Mouse (Mus musculus): Measurements from ENCODE around the gene Itpr2. TPM values are rescaled to one million over a fixed set of nuclear protein-coding genes. Genes with fewer than 3 reads are reported as not detected.

Gene Itpr2
- polyA plus RNA-seq, 1 experiment from 2014 or later = 7.5 TPM

GRCm38 (mm10) chr6:146281176-146281899 is 220.7 kb downstream of the Itpr2 start:
- no peak overlapping the region for H3K9ac ChIP-seq (ENCODE audit: low read depth, low read length)
- H3K4me1 ChIP-seq (ENCODE audit: control insufficient read depth, low read depth, low read length) = no peaks in the 10 kb centered on the region
- no peaks in the 10 kb centered on the region for H3K27me3 ChIP-seq (ENCODE audit: control insufficient read depth, insufficient read depth, low read depth, low read length)
- H3K4me2 ChIP-seq (ENCODE audit: low read depth, low read length) = no peak overlapping the region
- H3K27ac ChIP-seq (ENCODE audit: low read length) = no peak overlapping the region
- ATAC-seq (ENCODE audit: low read depth) = no peak
- no peaks in the 10 kb centered on the region for H3K9me3 ChIP-seq (replicated peaks; ENCODE audit: control insufficient read depth, low read length)
- WGBS (ENCODE audit: insufficient replicate concordance) = 81% methylated on average over 24 of the region's 24 CpGs
- no peak overlapping the region for H3K4me3 ChIP-seq (ENCODE audit: low read depth, low read length)
- H3K36me3 ChIP-seq (ENCODE audit: control insufficient read depth, insufficient read depth) = no peaks in the 10 kb centered on the region

- Histone ChIP-seq H3K27ac (ENCODE audit: low read length) (no peak overlapping the region), H3K4me3 (ENCODE audit: low read depth, low read length) (no peak overlapping the region), H3K9ac (ENCODE audit: low read depth, low read length) (no peak overlapping the region), H3K27me3 (ENCODE audit: control insufficient read depth, insufficient read depth, low read depth, low read length) (no peaks in the 10 kb centered on the region), H3K4me2 (ENCODE audit: low read depth, low read length) (no peak overlapping the region), H3K4me1 (ENCODE audit: control insufficient read depth, low read depth, low read length) (peaks cover 8% of the 10 kb centered on the region), H3K36me3 (ENCODE audit: control insufficient read depth, insufficient read depth) (no peaks in the 10 kb centered on the region), H3K9me3 (replicated peaks; ENCODE audit: control insufficient read depth, low read length) (no peaks in the 10 kb centered on the region)
- 73% methylated on average over 5 of the region's 5 CpGs for WGBS (ENCODE audit: insufficient replicate concordance)
- no peak for ATAC-seq (ENCODE audit: low read depth)
Measured at GRCm38 (mm10) chr6:146273256-146273655, 228.8 kb downstream of the Itpr2 start.

- peaks cover 8% of the 10 kb centered on the region for H3K4me1 ChIP-seq (ENCODE audit: control insufficient read depth, low read depth, low read length)
- no peaks in the 10 kb centered on the region for H3K27me3 ChIP-seq (ENCODE audit: control insufficient read depth, insufficient read depth, low read depth, low read length)
- no peak overlapping the region for H3K4me2 ChIP-seq (ENCODE audit: low read depth, low read length)
- no peaks in the 10 kb centered on the region for H3K36me3 ChIP-seq (ENCODE audit: control insufficient read depth, insufficient read depth)
- no peak for ATAC-seq (ENCODE audit: low read depth)
- WGBS (ENCODE audit: insufficient replicate concordance) = 60% methylated on average over 5 of the region's 5 CpGs
- H3K9ac ChIP-seq (ENCODE audit: low read depth, low read length) = no peak overlapping the region
- no peak overlapping the region for H3K4me3 ChIP-seq (ENCODE audit: low read depth, low read length)
- H3K9me3 ChIP-seq (replicated peaks; ENCODE audit: control insufficient read depth, low read length) = no peaks in the 10 kb centered on the region
- H3K27ac ChIP-seq (ENCODE audit: low read length) = no peak overlapping the region
Measured at GRCm38 (mm10) chr6:146272253-146273036, 229.6 kb downstream of the Itpr2 start.

GRCm38 (mm10) chr6:146270776-146271533 is 231.1 kb downstream of the Itpr2 start:
- H3K4me1 ChIP-seq (ENCODE audit: control insufficient read depth, low read depth, low read length) = peaks cover 8% of the 10 kb centered on the region
- 25% methylated on average over 12 of the region's 12 CpGs for WGBS (ENCODE audit: insufficient replicate concordance)
- no peak overlapping the region for H3K4me3 ChIP-seq (ENCODE audit: low read depth, low read length)
- H3K36me3 ChIP-seq (ENCODE audit: control insufficient read depth, insufficient read depth) = no peaks in the 10 kb centered on the region
- H3K9me3 ChIP-seq (replicated peaks; ENCODE audit: control insufficient read depth, low read length) = no peaks in the 10 kb centered on the region
- no peak overlapping the region for H3K27ac ChIP-seq (ENCODE audit: low read length)
- H3K4me2 ChIP-seq (ENCODE audit: low read depth, low read length) = peak overlapping the region; percentile 17; the same call in 1 of the 2 replicates
- peak; percentile 95 for ATAC-seq (ENCODE audit: low read depth)
- no peak overlapping the region for H3K9ac ChIP-seq (ENCODE audit: low read depth, low read length)
- H3K27me3 ChIP-seq (ENCODE audit: control insufficient read depth, insufficient read depth, low read depth, low read length) = no peaks in the 10 kb centered on the region

- Histone ChIP-seq H3K36me3 (ENCODE audit: control insufficient read depth, insufficient read depth) (no peaks in the 10 kb centered on the region), H3K9me3 (replicated peaks; ENCODE audit: control insufficient read depth, low read length) (no peaks in the 10 kb centered on the region), H3K4me1 (ENCODE audit: control insufficient read depth, low read depth, low read length) (peaks cover 8% of the 10 kb centered on the region), H3K27me3 (ENCODE audit: control insufficient read depth, insufficient read depth, low read depth, low read length) (no peaks in the 10 kb centered on the region), H3K9ac (ENCODE audit: low read depth, low read length) (no peak overlapping the region), H3K4me2 (ENCODE audit: low read depth, low read length) (no peak overlapping the region), H3K27ac (ENCODE audit: low read length) (no peak overlapping the region), H3K4me3 (ENCODE audit: low read depth, low read length) (no peak overlapping the region)
- WGBS (ENCODE audit: insufficient replicate concordance) = 42% methylated on average over 5 of the region's 5 CpGs
- ATAC-seq (ENCODE audit: low read depth) = no peak
Measured at GRCm38 (mm10) chr6:146270162-146270561, 231.9 kb downstream of the Itpr2 start.

GRCm38 (mm10) chr6:146269291-146269690 is 232.7 kb downstream of the Itpr2 start:
- Histone ChIP-seq H3K4me1 (ENCODE audit: control insufficient read depth, low read depth, low read length) (peaks cover 8% of the 10 kb centered on the region), H3K9me3 (replicated peaks; ENCODE audit: control insufficient read depth, low read length) (no peaks in the 10 kb centered on the region), H3K4me2 (ENCODE audit: low read depth, low read length) (no peak overlapping the region), H3K4me3 (ENCODE audit: low read depth, low read length) (no peak overlapping the region), H3K9ac (ENCODE audit: low read depth, low read length) (no peak overlapping the region), H3K27ac (ENCODE audit: low read length) (no peak overlapping the region), H3K27me3 (ENCODE audit: control insufficient read depth, insufficient read depth, low read depth, low read length) (no peaks in the 10 kb centered on the region), H3K36me3 (ENCODE audit: control insufficient read depth, insufficient read depth) (no peaks in the 10 kb centered on the region)
- WGBS (ENCODE audit: insufficient replicate concordance) = 73% methylated on average over 5 of the region's 5 CpGs
- no peak for ATAC-seq (ENCODE audit: low read depth)

GRCm38 (mm10) chr6:146260674-146261376 is 241.2 kb downstream of the Itpr2 start:
- H3K9ac ChIP-seq (ENCODE audit: low read depth, low read length) = no peak overlapping the region
- peak; percentile 55; the same call in 1 of the 2 replicates for ATAC-seq (ENCODE audit: low read depth)
- WGBS (ENCODE audit: insufficient replicate concordance) = 63% methylated on average over 7 of the region's 7 CpGs
- no peaks in the 10 kb centered on the region; the same call in 1 of the 2 replicates for H3K36me3 ChIP-seq (ENCODE audit: control insufficient read depth, insufficient read depth)
- H3K4me2 ChIP-seq (ENCODE audit: low read depth, low read length) = no peak overlapping the region
- peaks cover 14% of the 10 kb centered on the region for H3K4me1 ChIP-seq (ENCODE audit: control insufficient read depth, low read depth, low read length)
- H3K4me3 ChIP-seq (ENCODE audit: low read depth, low read length) = no peak overlapping the region
- H3K9me3 ChIP-seq (replicated peaks; ENCODE audit: control insufficient read depth, low read length) = peaks cover 5% of the 10 kb centered on the region; the same call in 1 of the 2 replicates
- H3K27me3 ChIP-seq (ENCODE audit: control insufficient read depth, insufficient read depth, low read depth, low read length) = no peaks in the 10 kb centered on the region
- H3K27ac ChIP-seq (ENCODE audit: low read length) = no peak overlapping the region

- H3K27ac ChIP-seq (ENCODE audit: low read length) = no peak overlapping the region
- H3K4me2 ChIP-seq (ENCODE audit: low read depth, low read length) = no peak overlapping the region
- 71% methylated on average over 5 of the region's 5 CpGs for WGBS (ENCODE audit: insufficient replicate concordance)
- H3K27me3 ChIP-seq (ENCODE audit: control insufficient read depth, insufficient read depth, low read depth, low read length) = no peaks in the 10 kb centered on the region
- no peak for ATAC-seq (ENCODE audit: low read depth)
- no peak overlapping the region for H3K4me3 ChIP-seq (ENCODE audit: low read depth, low read length)
- H3K36me3 ChIP-seq (ENCODE audit: control insufficient read depth, insufficient read depth) = no peaks in the 10 kb centered on the region; the same call in 1 of the 2 replicates
- peaks cover 15% of the 10 kb centered on the region for H3K4me1 ChIP-seq (ENCODE audit: control insufficient read depth, low read depth, low read length)
- no peak overlapping the region for H3K9ac ChIP-seq (ENCODE audit: low read depth, low read length)
- peaks cover 5% of the 10 kb centered on the region; the same call in 1 of the 2 replicates for H3K9me3 ChIP-seq (replicated peaks; ENCODE audit: control insufficient read depth, low read length)
Measured at GRCm38 (mm10) chr6:146258751-146259150, 243.3 kb downstream of the Itpr2 start.
